Mouse (Mus musculus): ENCODE data around the gene Dimt1. TPM values are rescaled to one million over a fixed set of nuclear protein-coding genes. Genes with fewer than 3 reads are reported as not detected.

Gene Dimt1
- polyA plus RNA-seq, 1 experiment from 2014 or later, result 41.7 TPM

DNA sequence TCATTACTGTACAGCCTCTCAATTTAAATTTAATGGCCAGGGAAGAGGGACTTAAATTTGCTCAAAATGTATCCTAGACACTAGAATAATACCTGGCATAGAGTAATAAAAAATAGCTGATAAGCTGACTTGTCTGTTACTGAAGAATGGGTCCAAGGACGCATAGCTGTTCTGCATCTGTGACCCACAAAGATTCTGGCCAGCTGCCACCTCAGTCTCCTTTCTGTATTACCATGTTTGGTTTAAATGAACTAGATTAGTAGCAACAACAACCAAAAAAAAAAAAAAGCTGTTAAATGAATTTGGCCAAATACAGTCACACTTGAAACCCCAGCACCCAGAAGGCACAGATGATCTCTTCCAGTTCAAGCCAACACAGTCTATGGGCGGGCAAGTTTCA lies 17.7 kb upstream of the Dimt1 start:
- no peak overlapping the region for H3K4me2 ChIP-seq (ENCODE audit: low read depth, low read length)
- no peaks in the 10 kb centered on the region for H3K27me3 ChIP-seq (ENCODE audit: control insufficient read depth, insufficient read depth, low read depth, low read length)
- no peak overlapping the region for H3K9ac ChIP-seq (ENCODE audit: low read length)
- H3K4me1 ChIP-seq (replicated peaks; ENCODE audit: control insufficient read depth, insufficient read depth, low read length), result no peaks in the 10 kb centered on the region
- no peaks in the 10 kb centered on the region; the same call in 1 of the 2 replicates for H3K36me3 ChIP-seq (ENCODE audit: control insufficient read depth, insufficient read depth, low read length)
- H3K27ac ChIP-seq (ENCODE audit: low read length), result no peak overlapping the region
- 80% methylated on average over 2 of the region's 2 CpGs for WGBS
- ATAC-seq (ENCODE audit: low read depth), result no peak
- no peak overlapping the region for H3K4me3 ChIP-seq (ENCODE audit: low read length)
- peaks cover 3% of the 10 kb centered on the region; the same call in 1 of the 2 replicates for H3K9me3 ChIP-seq (ENCODE audit: control insufficient read depth, low read length)

DNA sequence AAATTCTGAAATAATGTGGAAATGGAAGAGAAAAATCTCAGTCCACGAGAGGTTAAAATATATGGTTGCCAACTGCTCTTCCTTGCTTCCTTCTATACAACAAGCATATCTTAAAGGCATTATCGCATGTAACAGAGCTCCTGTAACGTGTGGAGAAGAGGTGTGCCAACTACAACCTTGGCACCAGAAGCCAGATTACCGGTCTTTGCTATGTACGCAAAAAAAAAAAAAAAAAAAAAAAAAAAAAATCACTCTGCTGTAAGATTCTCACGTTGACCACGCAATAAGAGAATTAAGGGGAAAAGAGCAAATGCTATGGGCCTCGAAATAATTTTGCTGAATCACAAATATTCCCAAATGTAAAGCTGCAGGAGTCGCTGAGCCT lies 11.1 kb upstream of the Dimt1 start:
- Histone ChIP-seq H3K27me3 (ENCODE audit: control insufficient read depth, insufficient read depth, low read depth, low read length) (no peaks in the 10 kb centered on the region), H3K4me3 (ENCODE audit: low read length) (peak overlapping the region; percentile 98), H3K9me3 (ENCODE audit: control insufficient read depth, low read length) (no peaks in the 10 kb centered on the region), H3K9ac (ENCODE audit: low read length) (peak overlapping the region; percentile 91), H3K4me1 (replicated peaks; ENCODE audit: control insufficient read depth, insufficient read depth, low read length) (peaks cover 6% of the 10 kb centered on the region), H3K4me2 (ENCODE audit: low read depth, low read length) (peak overlapping the region; percentile 51), H3K27ac (ENCODE audit: low read length) (peak overlapping the region; percentile 84), H3K36me3 (ENCODE audit: control insufficient read depth, insufficient read depth, low read length) (no peaks in the 10 kb centered on the region)
- ATAC-seq (ENCODE audit: low read depth), result no peak
- WGBS, result 3% methylated on average over 9 of the region's 9 CpGs

GRCm38 (mm10) chr13:106936256-106937137 lies 10.4 kb upstream of the Dimt1 start, which contains the start of gene Ipo11:
TSS of gene Ipo11 (minus strand) at chr13:106936958.
- WGBS, result under 1% methylated on average over 84 of the region's 84 CpGs
- peak; percentile 98 for ATAC-seq (ENCODE audit: low read depth)
- no peaks in the 10 kb centered on the region for H3K36me3 ChIP-seq (ENCODE audit: control insufficient read depth, insufficient read depth, low read length)
- H3K4me2 ChIP-seq (ENCODE audit: low read depth, low read length), result peak within 1 kb of the TSS; percentile 51
- H3K27me3 ChIP-seq (ENCODE audit: control insufficient read depth, insufficient read depth, low read depth, low read length), result no peaks in the 10 kb centered on the region
- H3K9me3 ChIP-seq (ENCODE audit: control insufficient read depth, low read length), result no peaks in the 10 kb centered on the region
- peak within 1 kb of the TSS; percentile 91 for H3K9ac ChIP-seq (ENCODE audit: low read length)
- peak within 1 kb of the TSS; percentile 98 for H3K4me3 ChIP-seq (ENCODE audit: low read length)
- peaks cover 6% of the 10 kb centered on the region for H3K4me1 ChIP-seq (replicated peaks; ENCODE audit: control insufficient read depth, insufficient read depth, low read length)
- peak within 1 kb of the TSS; percentile 84 for H3K27ac ChIP-seq (ENCODE audit: low read length)

GRCm38 (mm10) chr13:106937138-106937472 lies 9.8 kb upstream of the Dimt1 start:
- no peaks in the 10 kb centered on the region for H3K9me3 ChIP-seq (ENCODE audit: control insufficient read depth, low read length)
- peak overlapping the region; percentile 51 for H3K4me2 ChIP-seq (ENCODE audit: low read depth, low read length)
- no peak overlapping the region for H3K27ac ChIP-seq (ENCODE audit: low read length)
- H3K36me3 ChIP-seq (ENCODE audit: control insufficient read depth, insufficient read depth, low read length), result no peaks in the 10 kb centered on the region
- H3K4me1 ChIP-seq (replicated peaks; ENCODE audit: control insufficient read depth, insufficient read depth, low read length), result peaks cover 6% of the 10 kb centered on the region
- no peak for ATAC-seq (ENCODE audit: low read depth)
- no peaks in the 10 kb centered on the region for H3K27me3 ChIP-seq (ENCODE audit: control insufficient read depth, insufficient read depth, low read depth, low read length)
- WGBS, result 26% methylated on average over 7 of the region's 7 CpGs
- H3K9ac ChIP-seq (ENCODE audit: low read length), result peak overlapping the region; percentile 91
- peak overlapping the region; percentile 98 for H3K4me3 ChIP-seq (ENCODE audit: low read length)

DNA sequence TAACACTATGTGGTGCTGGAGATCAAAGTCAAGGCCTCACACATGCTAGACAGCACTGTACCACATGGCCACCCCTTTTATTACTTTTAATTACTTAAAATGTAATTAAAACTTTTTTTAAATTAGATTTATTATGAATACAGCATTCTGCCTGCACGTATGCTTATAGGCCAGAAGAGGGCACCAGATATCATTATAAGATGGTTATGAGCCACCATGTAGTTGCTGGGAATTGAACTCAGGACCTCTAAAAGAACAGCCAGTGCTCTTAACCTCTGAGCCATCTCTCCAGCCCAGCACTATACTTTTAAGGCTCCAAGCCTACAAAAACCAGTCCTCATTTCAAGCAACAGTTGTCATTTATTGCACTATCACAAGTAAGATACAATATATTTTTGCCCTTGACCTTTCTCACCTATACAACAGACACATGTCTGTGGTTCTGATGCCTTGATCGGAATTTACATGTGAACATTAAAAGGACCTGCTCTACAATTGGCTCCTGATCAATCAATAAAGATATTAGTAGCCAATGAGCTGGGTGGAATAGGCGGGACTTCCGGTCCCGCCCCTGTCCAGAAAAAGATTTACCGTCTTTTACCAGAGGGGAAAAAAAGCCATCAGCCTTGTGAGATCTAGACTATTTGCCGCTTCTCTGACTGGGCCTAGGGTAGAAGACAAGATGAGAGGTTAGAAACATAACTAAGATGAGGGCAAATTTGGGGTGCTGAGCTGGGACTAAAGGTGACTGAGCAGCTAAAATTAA lies 5.5 kb upstream of the Dimt1 start:
- 0 out of 2 replicates have a peak overlapping the region, but pooled peaks have one; percentile 12 for H3K4me3 ChIP-seq (ENCODE audit: low read length)
- no peaks in the 10 kb centered on the region for H3K27me3 ChIP-seq (ENCODE audit: control insufficient read depth, insufficient read depth, low read depth, low read length)
- WGBS, result 28% methylated on average over 7 of the region's 7 CpGs
- no peak overlapping the region; the same call in 1 of the 2 replicates for H3K4me2 ChIP-seq (ENCODE audit: low read depth, low read length)
- H3K9me3 ChIP-seq (ENCODE audit: control insufficient read depth, low read length), result no peaks in the 10 kb centered on the region
- no peak overlapping the region for H3K27ac ChIP-seq (ENCODE audit: low read length)
- no peaks in the 10 kb centered on the region for H3K36me3 ChIP-seq (ENCODE audit: control insufficient read depth, insufficient read depth, low read length)
- H3K4me1 ChIP-seq (replicated peaks; ENCODE audit: control insufficient read depth, insufficient read depth, low read length), result 0 out of 2 replicates have a peak, but pooled peaks cover 2% of the 10 kb centered on the region
- no peak for ATAC-seq (ENCODE audit: low read depth)
- H3K9ac ChIP-seq (ENCODE audit: low read length), result no peak overlapping the region

DNA sequence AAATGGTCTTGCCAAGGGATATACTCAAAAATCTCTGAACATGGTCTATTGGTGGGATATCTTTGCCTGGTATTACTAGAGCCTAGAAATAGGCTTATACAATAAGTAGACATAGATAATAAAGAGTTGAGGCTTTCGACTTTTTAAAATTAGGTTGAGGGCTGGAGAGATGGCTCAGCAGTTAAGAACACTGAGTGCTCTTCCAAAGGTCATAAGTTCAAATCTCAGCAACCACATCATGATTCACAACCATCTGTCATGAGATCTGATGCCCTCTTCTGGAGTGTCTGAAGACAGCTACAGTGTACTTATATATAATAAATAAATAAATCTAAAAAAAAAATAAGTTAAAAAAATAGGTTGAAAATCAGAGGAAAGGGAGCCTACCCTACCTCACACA lies 4.2 kb upstream of the Dimt1 start:
- Histone ChIP-seq H3K27ac (ENCODE audit: low read length) (no peak overlapping the region), H3K9ac (ENCODE audit: low read length) (no peak overlapping the region), H3K9me3 (ENCODE audit: control insufficient read depth, low read length) (no peaks in the 10 kb centered on the region), H3K4me2 (ENCODE audit: low read depth, low read length) (no peak overlapping the region), H3K27me3 (ENCODE audit: control insufficient read depth, insufficient read depth, low read depth, low read length) (no peaks in the 10 kb centered on the region), H3K4me1 (replicated peaks; ENCODE audit: control insufficient read depth, insufficient read depth, low read length) (peaks cover 2% of the 10 kb centered on the region), H3K36me3 (ENCODE audit: control insufficient read depth, insufficient read depth, low read length) (no peaks in the 10 kb centered on the region), H3K4me3 (ENCODE audit: low read length) (no peak overlapping the region)
- 75% methylated on average over 1 of the region's 1 CpGs for WGBS
- ATAC-seq (ENCODE audit: low read depth), result no peak

- WGBS, result 80% methylated on average over 9 of the region's 9 CpGs
- Histone ChIP-seq H3K4me2 (ENCODE audit: low read depth, low read length) (no peak overlapping the region), H3K27ac (ENCODE audit: low read length) (no peak overlapping the region)
Measured at GRCm38 (mm10) chr13:106945518-106945917, 1.4 kb upstream of the Dimt1 start.

DNA sequence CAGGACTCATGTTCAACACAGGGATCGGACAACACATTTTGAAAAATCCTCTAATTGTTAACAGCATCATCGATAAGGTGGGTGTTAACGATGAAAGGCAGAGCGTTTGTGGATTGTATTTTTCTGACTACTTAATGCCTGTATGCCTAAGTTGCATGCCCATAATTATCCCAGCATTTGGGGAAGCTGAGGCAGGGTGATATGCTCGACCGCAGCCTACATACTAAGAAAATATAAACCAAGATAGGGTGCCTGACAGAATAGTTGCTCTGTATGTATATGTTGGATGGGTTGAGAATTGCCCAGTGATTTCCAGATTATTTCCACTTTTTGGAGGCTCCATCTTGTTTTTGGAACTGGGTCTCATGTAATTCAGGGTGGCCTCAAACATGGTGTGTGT lies 656 bp downstream of the Dimt1 start:
- H3K9me3 ChIP-seq (ENCODE audit: control insufficient read depth, low read length), result no peaks in the 10 kb centered on the region
- 5% methylated on average over 6 of the region's 6 CpGs for WGBS
- peak overlapping the region; percentile 98 for H3K4me3 ChIP-seq (ENCODE audit: low read length)
- ATAC-seq (ENCODE audit: low read depth), result no peak
- H3K4me2 ChIP-seq (ENCODE audit: low read depth, low read length), result peak overlapping the region; percentile 81
- peaks cover 10% of the 10 kb centered on the region for H3K4me1 ChIP-seq (replicated peaks; ENCODE audit: control insufficient read depth, insufficient read depth, low read length)
- no peak overlapping the region for H3K27ac ChIP-seq (ENCODE audit: low read length)
- peaks cover 18% of the 10 kb centered on the region for H3K36me3 ChIP-seq (ENCODE audit: control insufficient read depth, insufficient read depth, low read length)
- H3K27me3 ChIP-seq (ENCODE audit: control insufficient read depth, insufficient read depth, low read depth, low read length), result no peaks in the 10 kb centered on the region
- H3K9ac ChIP-seq (ENCODE audit: low read length), result peak overlapping the region; percentile 91

More at GRCm38 (mm10) chr13:106945518-106945917, 1.4 kb upstream of the Dimt1 start:
- no peaks in the 10 kb centered on the region for H3K27me3 ChIP-seq (ENCODE audit: control insufficient read depth, insufficient read depth, low read depth, low read length)
- H3K36me3 ChIP-seq (ENCODE audit: control insufficient read depth, insufficient read depth, low read length), result peaks cover 5% of the 10 kb centered on the region; the same call in 1 of the 2 replicates
- H3K4me3 ChIP-seq (ENCODE audit: low read length), result no peak overlapping the region
- peaks cover 10% of the 10 kb centered on the region for H3K4me1 ChIP-seq (replicated peaks; ENCODE audit: control insufficient read depth, insufficient read depth, low read length)
- H3K9me3 ChIP-seq (ENCODE audit: control insufficient read depth, low read length), result no peaks in the 10 kb centered on the region
- ATAC-seq (ENCODE audit: low read depth), result no peak
- no peak overlapping the region for H3K9ac ChIP-seq (ENCODE audit: low read length)

DNA sequence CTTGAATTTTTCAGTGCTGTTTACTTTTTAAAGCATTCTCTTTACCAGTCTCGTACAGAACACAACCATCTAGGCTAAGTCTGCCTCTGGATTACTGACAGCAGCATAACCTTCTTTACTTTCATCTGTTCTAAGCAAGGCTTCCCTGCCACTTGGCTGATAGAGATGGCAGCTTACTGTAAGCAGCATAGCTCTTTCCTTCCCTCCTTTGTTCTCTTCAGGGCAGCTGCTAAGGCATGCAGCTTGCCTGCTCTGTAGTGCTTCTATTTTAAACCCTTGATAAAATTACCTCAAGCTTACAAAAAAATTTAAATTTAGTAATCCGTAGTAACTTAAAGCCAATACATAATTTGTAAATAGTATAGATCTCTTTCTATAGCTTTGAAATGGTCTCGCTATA lies 8.0 kb downstream of the Dimt1 start:
- Histone ChIP-seq H3K4me2 (ENCODE audit: low read depth, low read length) (no peak overlapping the region), H3K27ac (ENCODE audit: low read length) (no peak overlapping the region), H3K4me1 (replicated peaks; ENCODE audit: control insufficient read depth, insufficient read depth, low read length) (no peaks in the 10 kb centered on the region), H3K27me3 (ENCODE audit: control insufficient read depth, insufficient read depth, low read depth, low read length) (no peaks in the 10 kb centered on the region), H3K9ac (ENCODE audit: low read length) (no peak overlapping the region), H3K4me3 (ENCODE audit: low read length) (no peak overlapping the region), H3K36me3 (ENCODE audit: control insufficient read depth, insufficient read depth, low read length) (peaks cover 34% of the 10 kb centered on the region), H3K9me3 (ENCODE audit: control insufficient read depth, low read length) (no peaks in the 10 kb centered on the region)
- WGBS, result 83% methylated on average over 3 of the region's 3 CpGs
- ATAC-seq (ENCODE audit: low read depth), result no peak

All from lung, embryonic 16.5 days (tissue).